Mouse (Mus musculus) stomach, embryonic 16.5 days (tissue): Measurements from ENCODE around the gene Pdha2. TPM values are rescaled to one million over a fixed set of nuclear protein-coding genes. Genes with fewer than 3 reads are reported as not detected.

Experiments
- ATAC-seq: fragments of 200-750 bp; cut with Nextera tagmentation; 2 replicates; pipeline ENCODE4 v1.8.0; 2017; ENCODE audit warnings: moderate number of reproducible peaks, moderate TSS enrichment; ENCODE audit not compliant: insufficient read depth, low FRiP score
- H3K27ac ChIP-seq: fragments of 300-500 bp; sonication (generic); 2 replicates; pipeline ENCODE4 v1.5.1; 2014; ENCODE audit warnings: low read length
- H3K27me3 ChIP-seq: fragments of 300-500 bp; sonication (generic); 2 replicates; pipeline ENCODE4 v1.6.1; 2014; ENCODE audit warnings: low read length, control low read depth, mixed read lengths; ENCODE audit not compliant: control insufficient read depth, insufficient read depth
- H3K36me3 ChIP-seq: fragments of 300-500 bp; sonication (generic); 2 replicates; pipeline ENCODE4 v1.6.1; 2014; ENCODE audit warnings: low read length; ENCODE audit not compliant: control insufficient read depth, insufficient read depth
- H3K4me1 ChIP-seq: fragments of 300-500 bp; sonication (generic); 2 replicates; pipeline ENCODE4 v1.6.1; 2014; ENCODE audit warnings: low read length, control low read depth, mixed read lengths; ENCODE audit not compliant: control insufficient read depth, insufficient read depth
- H3K4me2 ChIP-seq: fragments of 300-500 bp; sonication (generic); 2 replicates; pipeline ENCODE4 v1.6.1; 2014; ENCODE audit warnings: low read depth, low read length, mixed read lengths
- H3K4me3 ChIP-seq: fragments of 300-500 bp; sonication (generic); replicated peaks from 2 replicates; pipeline ENCODE4 v1.5.1; 2014; ENCODE audit warnings: mild to moderate bottlenecking, low read length
- H3K9ac ChIP-seq: fragments of 300-500 bp; sonication (generic); 2 replicates; pipeline ENCODE4 v1.6.1; 2014; ENCODE audit warnings: low read length
- H3K9me3 ChIP-seq: fragments of 300-500 bp; sonication (generic); replicated peaks from 2 replicates; pipeline ENCODE4 v1.6.1; 2016; ENCODE audit warnings: low read length, control low read depth; ENCODE audit not compliant: control insufficient read depth
- WGBS: fragments of 180-500 bp; shearing (Covaris S2); extraction: QIAGEN DNeasy Blood & Tissue Kit; methylation state at CpG from one replicate; pipeline ENCODE4 v1.1.7; 2014; 5-methylcytosine and 5-hydroxymethylcytosine counted together
- polyA plus RNA-seq: library from polyadenylated mRNA; unstranded; fragments of >200 nt; fragmentation: Nextera tagmentation; extraction: Ambion mirVana; gene quantifications from 2 replicates; pipeline ENCODE4 v1.2.1, GENCODE M21; 2015

The Pdha2 gene
- polyA plus RNA-seq, result not detected in 2 replicates

GRCm38 (mm10) chr3:141212255-141212654 is at the start of gene Pdha2:
Gene Pdha2 (minus strand): TSS chr3:141212355.
- H3K27me3 ChIP-seq, result no peaks in the 10 kb centered on the region
- 84% methylated on average over 5 of the region's 5 CpGs for WGBS
- H3K4me3 ChIP-seq, result no peak within 1 kb of the TSS
- ATAC-seq, result no peak
- no peaks in the 10 kb centered on the region for H3K36me3 ChIP-seq
- H3K4me2 ChIP-seq, result no peak within 1 kb of the TSS
- H3K9me3 ChIP-seq, result peaks cover 9% of the 10 kb centered on the region; the same call in 1 of the 2 replicates
- H3K9ac ChIP-seq, result no peak within 1 kb of the TSS
- no peak within 1 kb of the TSS for H3K27ac ChIP-seq
- no peaks in the 10 kb centered on the region for H3K4me1 ChIP-seq

GRCm38 (mm10) chr3:141260518-141260917 is 48.4 kb upstream of the Pdha2 start:
- no peak overlapping the region for H3K27ac ChIP-seq
- H3K4me3 ChIP-seq, result no peak overlapping the region
- H3K4me1 ChIP-seq, result no peaks in the 10 kb centered on the region
- no peaks in the 10 kb centered on the region for H3K36me3 ChIP-seq
- no peak for ATAC-seq
- no peaks in the 10 kb centered on the region for H3K9me3 ChIP-seq
- no peak overlapping the region for H3K4me2 ChIP-seq
- WGBS, result 87% methylated on average over 1 of the region's 1 CpGs
- no peaks in the 10 kb centered on the region for H3K27me3 ChIP-seq
- H3K9ac ChIP-seq, result no peak overlapping the region

GRCm38 (mm10) chr3:141251440-141251839 is 39.3 kb upstream of the Pdha2 start:
- no peak for ATAC-seq
- WGBS, result 93% methylated on average over 1 of the region's 1 CpGs

GRCm38 (mm10) chr3:141244725-141245298 is 32.7 kb upstream of the Pdha2 start:
- 69% methylated on average over 5 of the region's 5 CpGs for WGBS

More at GRCm38 (mm10) chr3:141251440-141251839, 39.3 kb upstream of the Pdha2 start:
- no peak overlapping the region for H3K9ac ChIP-seq
- no peaks in the 10 kb centered on the region for H3K36me3 ChIP-seq
- H3K4me1 ChIP-seq, result no peaks in the 10 kb centered on the region
- H3K27ac ChIP-seq, result no peak overlapping the region
- no peaks in the 10 kb centered on the region for H3K27me3 ChIP-seq
- no peak overlapping the region for H3K4me2 ChIP-seq
- H3K9me3 ChIP-seq, result no peaks in the 10 kb centered on the region
- H3K4me3 ChIP-seq, result no peak overlapping the region

GRCm38 (mm10) chr3:141238071-141238470 is 25.9 kb upstream of the Pdha2 start:
- no peaks in the 10 kb centered on the region for H3K36me3 ChIP-seq
- H3K9me3 ChIP-seq, result no peaks in the 10 kb centered on the region
- no peak overlapping the region for H3K9ac ChIP-seq
- 63% methylated on average over 2 of the region's 2 CpGs for WGBS
- H3K4me3 ChIP-seq, result no peak overlapping the region
- H3K27me3 ChIP-seq, result no peaks in the 10 kb centered on the region
- ATAC-seq, result no peak
- no peak overlapping the region for H3K4me2 ChIP-seq
- H3K27ac ChIP-seq, result no peak overlapping the region
- no peaks in the 10 kb centered on the region for H3K4me1 ChIP-seq

More at GRCm38 (mm10) chr3:141244725-141245298, 32.7 kb upstream of the Pdha2 start:
- no peaks in the 10 kb centered on the region for H3K9me3 ChIP-seq
- no peaks in the 10 kb centered on the region for H3K4me1 ChIP-seq
- H3K4me2 ChIP-seq, result no peak overlapping the region
- no peak overlapping the region for H3K9ac ChIP-seq
- no peaks in the 10 kb centered on the region for H3K36me3 ChIP-seq
- ATAC-seq, result no peak
- H3K4me3 ChIP-seq, result no peak overlapping the region
- no peak overlapping the region for H3K27ac ChIP-seq
- H3K27me3 ChIP-seq, result no peaks in the 10 kb centered on the region

GRCm38 (mm10) chr3:141229148-141229547 is 17.0 kb upstream of the Pdha2 start:
- whole genome bisulfite sequencing, result 48% methylated on average over 2 of the region's 2 CpGs
- no peaks in the 10 kb centered on the region for H3K4me1 ChIP-seq
- no peak overlapping the region for H3K4me3 ChIP-seq
- H3K27ac ChIP-seq, result no peak overlapping the region
- ATAC-seq, result no peak
- no peaks in the 10 kb centered on the region for H3K27me3 ChIP-seq
- no peak overlapping the region for H3K4me2 ChIP-seq
- H3K9me3 ChIP-seq, result no peaks in the 10 kb centered on the region
- H3K9ac ChIP-seq, result no peak overlapping the region
- H3K36me3 ChIP-seq, result no peaks in the 10 kb centered on the region

GRCm38 (mm10) chr3:141222339-141222738 is 10.2 kb upstream of the Pdha2 start:
- no peak overlapping the region for H3K4me3 ChIP-seq
- no peak overlapping the region for H3K27ac ChIP-seq
- ATAC-seq, result no peak
- H3K9ac ChIP-seq, result no peak overlapping the region
- no peaks in the 10 kb centered on the region for H3K4me1 ChIP-seq
- no peaks in the 10 kb centered on the region for H3K27me3 ChIP-seq
- H3K4me2 ChIP-seq, result no peak overlapping the region
- 63% methylated on average over 1 of the region's 1 CpGs for WGBS
- no peaks in the 10 kb centered on the region for H3K9me3 ChIP-seq
- H3K36me3 ChIP-seq, result no peaks in the 10 kb centered on the region

- no peaks in the 10 kb centered on the region for H3K4me1 ChIP-seq
- H3K4me3 ChIP-seq, result no peak overlapping the region
- no peak for ATAC-seq
- 43% methylated on average over 2 of the region's 2 CpGs for WGBS
- H3K36me3 ChIP-seq, result no peaks in the 10 kb centered on the region
- H3K27ac ChIP-seq, result no peak overlapping the region
- no peak overlapping the region for H3K9ac ChIP-seq
- H3K27me3 ChIP-seq, result no peaks in the 10 kb centered on the region
- no peaks in the 10 kb centered on the region for H3K9me3 ChIP-seq
- H3K4me2 ChIP-seq, result no peak overlapping the region
Measured at GRCm38 (mm10) chr3:141218561-141218960, 6.4 kb upstream of the Pdha2 start.

GRCm38 (mm10) chr3:141216999-141217398 is 4.8 kb upstream of the Pdha2 start:
- Histone ChIP-seq H3K27me3 (no peaks in the 10 kb centered on the region), H3K4me3 (no peak overlapping the region), H3K9ac (no peak overlapping the region), H3K36me3 (no peaks in the 10 kb centered on the region), H3K4me2 (no peak overlapping the region), H3K27ac (no peak overlapping the region), H3K4me1 (no peaks in the 10 kb centered on the region), H3K9me3 (0 out of 2 replicates have a peak, but pooled peaks cover under 1% of the 10 kb centered on the region)
- ATAC-seq, result no peak
